Mouse (Mus musculus) heart, embryonic 16.5 days (tissue): ENCODE results near the gene Ppard. TPM values are rescaled to one million over a fixed set of nuclear protein-coding genes. Genes with fewer than 3 reads are reported as not detected.

ENCODE experiments used
- ATAC-seq: fragments of 200-750 bp; cut with Nextera tagmentation; replicated peaks from 2 replicates; pipeline ENCODE4 v1.8.0; 2017; ENCODE audit warnings: moderate number of reproducible peaks; ENCODE audit not compliant: insufficient read depth, low FRiP score; ENCODE audit errors: extremely low read depth
- H3K27ac ChIP-seq: fragments of 300-500 bp; sonication (generic); 2 replicates; pipeline ENCODE4 v1.5.1; 2014; ENCODE audit warnings: mild to moderate bottlenecking, low read length, control low read depth, moderate library complexity
- H3K27me3 ChIP-seq: fragments of 300-500 bp; sonication (generic); 2 replicates; pipeline ENCODE4 v1.6.1; 2014; ENCODE audit warnings: low read length, mixed read lengths; ENCODE audit not compliant: control insufficient read depth, insufficient read depth
- H3K36me3 ChIP-seq: fragments of 300-500 bp; sonication (generic); 2 replicates; pipeline ENCODE4 v1.6.1; 2014; ENCODE audit not compliant: control insufficient read depth, insufficient read depth
- H3K4me1 ChIP-seq: fragments of 300-500 bp; sonication (generic); 2 replicates; pipeline ENCODE4 v1.6.1; 2014; ENCODE audit warnings: low read length, mixed read lengths; ENCODE audit not compliant: control insufficient read depth, insufficient read depth
- H3K4me2 ChIP-seq: fragments of 300-500 bp; sonication (generic); 2 replicates; pipeline ENCODE4 v1.6.1; 2014; ENCODE audit warnings: low read depth, mild to moderate bottlenecking, control low read depth, low read length
- H3K4me3 ChIP-seq: fragments of 300-500 bp; sonication (generic); 2 replicates; pipeline ENCODE4 v1.5.1; 2014; ENCODE audit warnings: mild to moderate bottlenecking, control low read depth, low read length
- H3K9ac ChIP-seq: fragments of 300-500 bp; sonication (generic); 2 replicates; pipeline ENCODE4 v1.6.1; 2014; ENCODE audit warnings: low read length, control low read depth
- H3K9me3 ChIP-seq: fragments of 300-500 bp; sonication (generic); replicated peaks from 2 replicates; pipeline ENCODE4 v1.6.1; 2016; ENCODE audit warnings: low read length; ENCODE audit not compliant: control insufficient read depth
- WGBS: fragments of 180-500 bp; shearing (Covaris S2); extraction: QIAGEN DNeasy Blood & Tissue Kit; methylation state at CpG from one replicate; pipeline ENCODE4 v1.1.7; 2014; 5-methylcytosine and 5-hydroxymethylcytosine counted together
- polyA plus RNA-seq: library from polyadenylated mRNA; unstranded; fragments of >200 nt; fragmentation: Nextera tagmentation; extraction: Ambion mirVana; gene quantifications from 2 replicates; pipeline ENCODE4 v1.2.1, GENCODE M21; 2015

The Ppard gene
- polyA plus RNA-seq, 1 experiment from 2014 or later, result 1.2 TPM

DNA sequence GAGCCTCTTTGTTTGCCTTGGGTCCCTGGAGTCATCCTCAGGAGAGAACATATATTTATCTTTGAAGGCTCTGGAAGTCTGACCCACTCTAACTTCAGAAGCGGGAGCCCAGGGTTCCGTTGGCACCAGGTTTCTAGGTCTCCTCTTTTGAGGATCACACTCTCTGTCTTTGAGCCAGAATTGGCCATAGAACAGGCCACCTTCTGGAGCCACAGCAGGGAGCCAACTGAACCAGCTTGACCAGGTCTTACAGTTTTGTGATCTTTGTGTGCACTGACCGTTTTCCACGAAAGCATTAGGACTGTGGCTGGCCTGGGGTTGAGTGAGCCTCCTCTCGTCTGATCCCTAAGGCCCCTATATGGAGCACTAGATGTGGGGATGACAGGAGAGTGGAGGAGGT lies 2.1 kb downstream of the Ppard start:
- no peak for ATAC-seq
- 86% methylated on average over 5 of the region's 5 CpGs for WGBS
- Histone ChIP-seq H3K9me3 (no peaks in the 10 kb centered on the region), H3K4me3 (no peak overlapping the region), H3K4me1 (peaks cover 3% of the 10 kb centered on the region), H3K4me2 (no peak overlapping the region), H3K9ac (no peak overlapping the region), H3K27ac (no peak overlapping the region), H3K36me3 (no peaks in the 10 kb centered on the region), H3K27me3 (0 out of 2 replicates have a peak, but pooled peaks cover 2% of the 10 kb centered on the region)

- H3K27me3 ChIP-seq, result 0 out of 2 replicates have a peak, but pooled peaks cover under 1% of the 10 kb centered on the region
- no peak overlapping the region for H3K4me2 ChIP-seq
- H3K9me3 ChIP-seq, result no peaks in the 10 kb centered on the region
- WGBS, result 73% methylated on average over 7 of the region's 7 CpGs
- no peak overlapping the region for H3K9ac ChIP-seq
- no peak overlapping the region for H3K4me3 ChIP-seq
- no peak overlapping the region for H3K27ac ChIP-seq
- no peaks in the 10 kb centered on the region for H3K36me3 ChIP-seq
- no peak for ATAC-seq
- H3K4me1 ChIP-seq, result peaks cover 3% of the 10 kb centered on the region
Measured at GRCm38 (mm10) chr17:28235982-28236635, 3.6 kb downstream of the Ppard start.

GRCm38 (mm10) chr17:28236636-28237015 lies 4.1 kb downstream of the Ppard start:
- no peak overlapping the region for H3K4me2 ChIP-seq
- no peaks in the 10 kb centered on the region for H3K9me3 ChIP-seq
- WGBS, result 86% methylated on average over 4 of the region's 4 CpGs
- H3K36me3 ChIP-seq, result no peaks in the 10 kb centered on the region
- H3K27me3 ChIP-seq, result no peaks in the 10 kb centered on the region
- no peak overlapping the region for H3K9ac ChIP-seq
- H3K4me3 ChIP-seq, result no peak overlapping the region
- no peak overlapping the region for H3K27ac ChIP-seq
- no peak for ATAC-seq
- peaks cover 3% of the 10 kb centered on the region for H3K4me1 ChIP-seq

DNA sequence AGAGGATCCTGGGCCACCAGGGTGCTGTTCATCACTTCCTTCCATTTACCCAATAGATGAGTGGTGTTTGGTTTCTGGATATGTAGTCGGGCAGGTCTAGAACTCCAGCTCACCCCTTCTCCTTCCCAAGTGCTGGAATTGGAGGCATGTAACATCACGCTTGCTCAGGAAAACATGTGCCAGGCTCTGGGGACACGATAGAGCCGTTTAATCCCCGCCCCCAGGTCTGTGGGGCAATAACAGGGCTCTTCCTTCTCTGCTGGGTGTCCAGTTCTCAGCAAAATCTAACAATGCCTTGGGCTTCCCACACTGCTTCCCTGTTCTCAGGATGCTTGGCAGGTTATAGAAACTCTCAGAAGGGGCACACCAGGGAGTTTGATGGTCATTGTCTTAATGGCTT lies 4.9 kb downstream of the Ppard start:
- H3K9ac ChIP-seq, result no peak overlapping the region
- H3K36me3 ChIP-seq, result no peaks in the 10 kb centered on the region
- no peaks in the 10 kb centered on the region for H3K9me3 ChIP-seq
- H3K27me3 ChIP-seq, result no peaks in the 10 kb centered on the region
- ATAC-seq, result no peak
- H3K27ac ChIP-seq, result no peak overlapping the region
- peaks cover 6% of the 10 kb centered on the region for H3K4me1 ChIP-seq
- WGBS, result 77% methylated on average over 5 of the region's 5 CpGs
- no peak overlapping the region for H3K4me2 ChIP-seq
- H3K4me3 ChIP-seq, result no peak overlapping the region

GRCm38 (mm10) chr17:28237874-28238273 lies 5.4 kb downstream of the Ppard start:
- Histone ChIP-seq H3K27ac (no peak overlapping the region), H3K4me2 (no peak overlapping the region), H3K9me3 (no peaks in the 10 kb centered on the region), H3K36me3 (no peaks in the 10 kb centered on the region), H3K4me1 (peaks cover 9% of the 10 kb centered on the region), H3K4me3 (no peak overlapping the region), H3K27me3 (no peaks in the 10 kb centered on the region), H3K9ac (no peak overlapping the region)
- 77% methylated on average over 6 of the region's 6 CpGs for WGBS
- no peak for ATAC-seq

DNA sequence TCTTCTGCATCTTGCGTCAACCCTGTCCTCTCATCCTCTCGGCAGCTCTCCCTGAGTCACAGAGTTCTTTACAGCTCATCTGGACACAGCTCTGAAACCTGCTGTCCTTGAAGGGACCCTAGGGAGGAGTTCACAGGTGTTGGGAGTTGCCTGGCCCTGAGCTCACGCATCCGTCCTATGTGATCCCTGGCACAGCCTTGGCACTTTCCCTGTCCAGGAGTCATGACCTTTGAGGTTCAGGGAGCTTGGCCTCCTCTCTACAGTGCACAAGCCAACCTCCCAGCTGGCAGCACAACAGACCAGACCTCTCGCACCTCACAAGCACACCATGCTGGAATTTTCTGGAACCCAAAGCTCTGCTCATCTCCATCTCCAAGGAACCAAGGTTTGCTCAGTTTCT lies 8.3 kb downstream of the Ppard start:
- Histone ChIP-seq H3K9ac (no peak overlapping the region), H3K27ac (no peak overlapping the region), H3K4me2 (no peak overlapping the region), H3K4me3 (no peak overlapping the region), H3K36me3 (no peaks in the 10 kb centered on the region), H3K9me3 (no peaks in the 10 kb centered on the region), H3K27me3 (no peaks in the 10 kb centered on the region), H3K4me1 (peaks cover 16% of the 10 kb centered on the region)
- 90% methylated on average over 5 of the region's 5 CpGs for WGBS
- no peak for ATAC-seq

GRCm38 (mm10) chr17:28242296-28242695 lies 9.8 kb downstream of the Ppard start:
- no peak overlapping the region for H3K27ac ChIP-seq
- no peak for ATAC-seq
- 64% methylated on average over 6 of the region's 6 CpGs for WGBS

DNA sequence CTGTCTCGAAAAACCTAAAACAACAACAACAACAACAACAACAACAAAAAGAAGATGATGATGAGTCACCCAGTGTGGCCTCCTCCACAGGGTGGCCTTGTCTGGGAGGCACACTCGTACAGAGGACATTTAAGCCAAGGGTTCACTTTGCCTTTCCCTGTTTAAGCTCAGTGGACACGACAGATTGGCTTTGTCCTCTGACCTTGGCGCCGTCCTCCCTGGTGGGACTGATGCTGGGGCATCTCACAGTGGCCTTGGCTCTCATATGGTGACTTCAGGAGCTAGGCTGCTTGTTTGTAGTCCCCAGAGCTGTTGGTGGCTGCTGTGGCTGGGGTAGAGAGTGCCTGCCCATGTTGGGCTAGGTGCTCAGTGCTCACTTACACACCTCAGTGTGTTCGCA lies 11.7 kb downstream of the Ppard start:
- H3K36me3 ChIP-seq, result no peaks in the 10 kb centered on the region
- no peak overlapping the region for H3K9ac ChIP-seq
- no peak overlapping the region for H3K4me2 ChIP-seq
- WGBS, result 74% methylated on average over 6 of the region's 6 CpGs
- peaks cover 31% of the 10 kb centered on the region for H3K4me1 ChIP-seq
- H3K27ac ChIP-seq, result no peak overlapping the region
- H3K27me3 ChIP-seq, result no peaks in the 10 kb centered on the region
- ATAC-seq, result no peak
- no peaks in the 10 kb centered on the region for H3K9me3 ChIP-seq
- H3K4me3 ChIP-seq, result no peak overlapping the region

More at GRCm38 (mm10) chr17:28242296-28242695, 9.8 kb downstream of the Ppard start:
- Histone ChIP-seq H3K4me3 (no peak overlapping the region), H3K27me3 (no peaks in the 10 kb centered on the region), H3K4me2 (no peak overlapping the region), H3K4me1 (peaks cover 18% of the 10 kb centered on the region), H3K36me3 (no peaks in the 10 kb centered on the region), H3K9ac (no peak overlapping the region), H3K9me3 (no peaks in the 10 kb centered on the region)

DNA sequence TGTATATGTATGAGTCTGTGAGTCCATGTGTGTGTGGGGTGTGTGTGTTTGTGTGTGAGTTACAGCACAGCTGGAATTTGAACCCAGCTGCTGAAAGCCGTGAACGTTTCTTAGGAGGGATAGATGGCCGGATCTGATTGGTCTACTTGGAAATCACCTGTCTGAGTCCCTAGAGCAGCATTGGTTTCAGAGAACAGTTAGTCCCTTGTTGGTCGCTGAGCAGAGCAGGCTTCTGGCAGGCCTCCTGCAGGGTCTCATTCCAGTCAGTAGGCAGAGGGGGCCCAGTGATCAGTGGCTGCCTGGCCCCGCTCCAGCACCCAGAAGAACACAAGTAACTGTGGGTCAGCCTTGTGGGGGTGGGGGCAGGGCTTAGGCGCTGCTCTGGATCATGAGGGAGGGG lies 12.2 kb downstream of the Ppard start:
- H3K9ac ChIP-seq, result no peak overlapping the region
- H3K36me3 ChIP-seq, result no peaks in the 10 kb centered on the region
- no peaks in the 10 kb centered on the region for H3K9me3 ChIP-seq
- no peak overlapping the region for H3K4me2 ChIP-seq
- H3K4me1 ChIP-seq, result peaks cover 31% of the 10 kb centered on the region
- H3K27ac ChIP-seq, result no peak overlapping the region
- no peaks in the 10 kb centered on the region for H3K27me3 ChIP-seq
- WGBS, result 27% methylated on average over 6 of the region's 6 CpGs
- ATAC-seq, result peak; percentile 43; the same call in 1 of the 2 replicates
- no peak overlapping the region for H3K4me3 ChIP-seq
